Mouse (Mus musculus): ENCODE data around the gene Tnfrsf1a.

Tnfrsf1a gene

GRCm38 (mm10) chr6:125322794-125323193 is 26.4 kb upstream of the Tnfrsf1a start:
- no peak for DNase-seq (ENCODE audit: low read depth in 1 of 2, low spot score in 2 of 2)

DNA sequence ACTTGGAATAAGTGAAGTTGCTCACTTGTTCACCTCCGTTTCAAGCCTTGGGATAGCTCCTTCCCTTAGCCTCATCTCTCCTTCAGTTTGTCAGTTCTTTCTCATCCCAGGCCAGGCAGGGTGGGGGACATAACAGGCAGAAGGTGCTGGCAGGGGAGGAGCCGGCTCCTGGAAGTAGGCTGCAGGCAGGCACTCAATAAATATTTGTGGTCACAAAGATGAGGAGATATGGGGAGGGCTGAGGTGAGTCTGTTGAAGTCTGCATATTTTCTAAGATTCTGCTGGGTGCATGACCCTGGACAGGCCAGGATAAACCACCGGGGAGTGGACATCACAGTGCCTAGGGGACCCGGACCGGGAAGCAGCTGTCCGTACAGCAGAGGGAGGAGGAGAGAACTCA is 25.6 kb upstream of the Tnfrsf1a start:
- no peak for DNase-seq (ENCODE audit: low read depth in 1 of 2, low spot score in 2 of 2)

DNA sequence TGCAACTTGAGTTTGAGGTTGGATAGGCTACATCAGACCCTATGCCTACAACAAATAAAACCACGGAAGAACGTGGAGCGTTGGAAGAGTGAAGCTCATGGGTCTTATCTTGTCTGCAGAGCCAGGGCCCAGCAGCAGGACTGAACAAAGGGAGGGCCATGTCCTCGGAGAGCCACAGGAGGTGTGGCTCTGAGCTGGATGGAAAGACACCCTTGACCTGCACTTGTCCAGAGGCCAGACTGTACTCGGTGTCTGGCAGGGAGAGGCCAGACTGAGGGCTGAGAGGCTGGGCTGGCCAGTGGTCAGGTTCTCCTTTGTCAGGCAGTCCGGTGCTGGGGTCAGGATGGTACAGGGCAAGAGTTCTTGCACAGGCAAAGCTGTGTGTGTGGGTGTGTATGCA is 23.8 kb upstream of the Tnfrsf1a start:
- DNase-seq (ENCODE audit: low read depth in 1 of 2, low spot score in 2 of 2): no peak

- DNase-seq (ENCODE audit: low read depth in 1 of 2, low spot score in 2 of 2): peak in 1 of 2 experiments; percentile 52
These were observed 20.9 kb upstream of the Tnfrsf1a start for GRCm38 (mm10) chr6:125328243-125328642.

DNA sequence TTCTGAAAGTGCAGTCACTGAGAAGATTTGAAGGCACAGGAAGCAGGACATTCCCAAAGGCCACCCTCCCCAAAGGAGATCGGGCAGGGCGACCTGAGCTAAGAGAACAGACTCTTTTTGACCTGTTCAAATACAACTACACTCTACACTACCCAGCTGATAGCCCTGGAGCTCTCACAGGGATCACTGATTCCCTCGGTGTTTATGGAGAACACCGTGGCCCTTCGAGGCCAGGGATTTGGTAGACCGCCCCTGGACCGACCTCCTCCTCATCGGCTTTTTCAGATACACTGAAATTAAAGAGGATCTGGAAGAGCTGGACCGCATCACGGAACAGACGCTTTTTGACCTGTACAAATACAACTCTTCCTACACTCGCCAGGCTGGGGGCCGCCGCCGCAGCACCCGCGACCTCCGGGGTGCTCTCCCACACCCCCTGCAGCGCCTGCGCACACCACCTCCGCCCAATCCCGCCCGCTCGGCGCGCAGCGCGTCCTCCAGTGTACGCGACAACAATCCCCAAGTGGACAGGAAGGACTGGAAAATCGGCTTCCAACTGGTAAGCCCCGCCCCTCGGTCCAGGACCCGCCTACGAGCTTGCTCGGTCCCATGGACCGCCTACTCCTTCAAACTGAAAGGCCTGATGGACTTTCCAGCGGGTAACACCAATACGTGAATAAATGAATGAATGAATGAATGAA is 18.4 kb upstream of the Tnfrsf1a start:
- peak in 1 of 2 experiments; percentile 58 for DNase-seq (ENCODE audit: low read depth in 1 of 2, low spot score in 2 of 2)

DNA sequence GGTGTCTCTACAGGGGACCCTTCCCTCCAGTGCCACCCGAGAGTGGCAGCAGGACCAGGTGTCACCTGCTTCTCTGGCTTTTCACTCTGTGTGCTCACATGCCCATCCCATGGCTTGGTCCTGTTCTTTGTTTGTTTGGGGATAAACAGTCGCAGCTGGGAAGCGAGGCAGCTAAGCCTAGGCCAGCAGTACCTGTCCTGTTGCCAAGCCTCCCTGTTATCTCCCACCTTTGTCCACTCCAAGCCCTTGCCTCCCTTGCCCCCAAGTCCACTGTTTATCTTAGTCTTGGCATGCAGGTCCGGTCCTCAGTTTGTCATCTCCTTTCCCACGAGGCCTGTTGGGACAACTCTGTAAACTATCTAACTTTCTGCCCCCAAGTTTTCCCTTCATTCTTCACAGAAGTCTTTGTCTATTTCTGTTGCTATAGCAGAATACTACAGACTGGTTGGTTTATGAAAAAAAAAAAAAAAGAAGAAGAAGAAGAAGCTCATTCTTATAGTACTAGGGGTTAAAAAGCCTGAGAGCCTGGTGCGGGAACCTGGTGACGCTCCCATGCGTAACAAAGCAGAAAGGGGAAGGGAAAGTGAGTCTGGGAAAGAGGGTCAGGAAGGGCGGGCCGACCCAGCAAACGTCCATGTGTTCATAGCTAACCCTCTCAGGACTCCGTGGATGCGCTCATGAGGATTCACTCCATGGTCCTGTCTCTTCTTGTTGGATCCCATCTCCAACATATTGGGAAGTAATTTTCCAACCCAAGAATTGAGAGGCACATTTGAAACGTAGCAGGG is 15.9 kb upstream of the Tnfrsf1a start:
- peak; percentile 74 to 78 for DNase-seq (ENCODE audit: low read depth in 1 of 2, low spot score in 2 of 2)

GRCm38 (mm10) chr6:125334356-125334755 is 14.8 kb upstream of the Tnfrsf1a start:
- DNase-seq (ENCODE audit: low read depth in 1 of 2, low spot score in 2 of 2): no peak

DNA sequence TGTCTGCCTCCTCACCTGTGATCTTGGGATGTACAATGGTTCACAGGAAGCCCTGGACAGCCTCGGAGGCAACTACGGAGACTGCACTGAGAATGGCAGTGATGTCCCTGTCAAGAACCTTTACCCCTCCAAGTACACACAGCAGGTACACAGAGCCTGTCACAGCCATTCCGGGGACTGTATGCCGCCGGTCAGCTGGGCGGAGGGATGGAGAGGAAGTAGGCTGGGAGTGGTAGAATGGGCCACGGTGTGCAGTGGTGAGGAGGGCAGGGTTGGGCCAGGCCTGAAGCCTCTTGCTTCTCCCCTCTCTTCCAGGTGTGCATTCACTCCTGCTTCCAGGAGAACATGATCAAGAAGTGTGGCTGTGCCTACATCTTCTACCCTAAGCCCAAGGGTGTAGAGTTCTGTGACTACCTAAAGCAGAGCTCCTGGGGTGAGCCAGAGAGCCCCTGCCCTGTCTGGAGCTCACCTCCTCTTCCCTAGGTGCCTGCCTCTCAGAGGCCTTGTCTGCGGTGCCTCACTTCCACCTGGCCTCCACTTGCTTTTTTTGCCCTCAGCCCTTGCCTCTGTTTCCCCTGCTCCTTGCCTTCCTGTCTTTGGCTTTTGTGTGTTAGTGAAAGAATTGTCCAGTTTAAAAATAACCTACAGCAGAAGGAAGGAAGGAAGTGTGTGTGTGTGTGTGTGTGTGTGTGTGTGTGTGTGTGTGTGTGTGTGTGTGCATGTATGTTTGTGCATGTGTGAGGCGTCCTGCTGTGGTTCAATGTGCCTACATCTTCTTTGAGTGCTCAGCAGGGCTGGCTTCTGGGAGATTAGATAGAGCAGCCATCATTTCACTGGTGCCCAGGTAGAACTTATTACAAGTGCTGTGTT is 10.1 kb upstream of the Tnfrsf1a start:
- DNase-seq (ENCODE audit: low read depth in 1 of 2, low spot score in 2 of 2): no peak

- DNase-seq (ENCODE audit: low read depth in 1 of 2, low spot score in 2 of 2): no peak
These were observed 8.9 kb upstream of the Tnfrsf1a start for GRCm38 (mm10) chr6:125340244-125340643.

GRCm38 (mm10) chr6:125342198-125342597 is 7.0 kb upstream of the Tnfrsf1a start:
- DNase-seq (ENCODE audit: low read depth in 1 of 2, low spot score in 2 of 2): no peak

GRCm38 (mm10) chr6:125344084-125344483 is 5.1 kb upstream of the Tnfrsf1a start:
- no peak for DNase-seq (ENCODE audit: low read depth in 1 of 2, low spot score in 2 of 2)

DNA sequence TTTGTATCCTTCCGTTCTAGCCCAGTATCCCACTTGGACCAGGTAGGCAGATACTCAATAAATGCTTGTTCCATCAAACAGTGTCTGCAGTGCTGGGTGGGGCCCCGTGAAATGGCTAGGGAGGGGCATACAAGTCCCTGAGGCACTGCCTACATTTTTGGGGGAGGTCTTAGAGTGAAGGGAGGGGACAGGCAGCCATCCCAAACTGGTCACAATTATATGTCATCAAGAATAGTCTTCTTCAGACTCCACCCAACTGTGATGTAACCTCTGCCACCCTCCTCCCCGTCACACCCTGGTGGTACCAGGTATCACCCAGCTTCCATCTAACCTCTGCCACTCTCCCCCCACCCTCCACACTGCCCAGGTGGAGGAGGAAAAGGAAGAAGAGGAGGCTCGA is 4.3 kb upstream of the Tnfrsf1a start:
- no peak for DNase-seq (ENCODE audit: low read depth in 1 of 2, low spot score in 2 of 2)

DNA sequence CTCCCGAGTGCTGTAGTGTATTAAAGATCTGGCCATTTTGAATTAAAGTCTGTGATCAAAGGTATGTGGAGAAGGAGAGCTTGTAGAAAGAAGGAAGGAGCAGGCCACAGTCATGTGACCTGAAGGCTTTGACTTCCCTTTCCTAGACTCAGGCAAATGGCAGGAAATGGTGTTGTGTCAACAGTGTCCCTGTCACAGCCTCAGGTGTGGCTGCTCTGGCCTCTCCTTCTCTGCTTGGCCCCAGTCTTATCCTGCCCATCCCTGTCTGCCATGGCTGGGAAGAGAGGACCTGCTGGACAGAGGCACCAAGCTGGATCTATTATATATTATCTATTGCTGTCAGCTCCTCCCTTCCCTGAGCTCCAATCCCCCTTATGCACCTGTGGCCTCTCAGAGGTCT is 3.5 kb upstream of the Tnfrsf1a start:
- DNase-seq (ENCODE audit: low read depth in 1 of 2, low spot score in 2 of 2): peak in 1 of 2 experiments; percentile 57

GRCm38 (mm10) chr6:125346029-125346428 is 3.1 kb upstream of the Tnfrsf1a start:
- DNase-seq (ENCODE audit: low read depth in 1 of 2, low spot score in 2 of 2): no peak

DNA sequence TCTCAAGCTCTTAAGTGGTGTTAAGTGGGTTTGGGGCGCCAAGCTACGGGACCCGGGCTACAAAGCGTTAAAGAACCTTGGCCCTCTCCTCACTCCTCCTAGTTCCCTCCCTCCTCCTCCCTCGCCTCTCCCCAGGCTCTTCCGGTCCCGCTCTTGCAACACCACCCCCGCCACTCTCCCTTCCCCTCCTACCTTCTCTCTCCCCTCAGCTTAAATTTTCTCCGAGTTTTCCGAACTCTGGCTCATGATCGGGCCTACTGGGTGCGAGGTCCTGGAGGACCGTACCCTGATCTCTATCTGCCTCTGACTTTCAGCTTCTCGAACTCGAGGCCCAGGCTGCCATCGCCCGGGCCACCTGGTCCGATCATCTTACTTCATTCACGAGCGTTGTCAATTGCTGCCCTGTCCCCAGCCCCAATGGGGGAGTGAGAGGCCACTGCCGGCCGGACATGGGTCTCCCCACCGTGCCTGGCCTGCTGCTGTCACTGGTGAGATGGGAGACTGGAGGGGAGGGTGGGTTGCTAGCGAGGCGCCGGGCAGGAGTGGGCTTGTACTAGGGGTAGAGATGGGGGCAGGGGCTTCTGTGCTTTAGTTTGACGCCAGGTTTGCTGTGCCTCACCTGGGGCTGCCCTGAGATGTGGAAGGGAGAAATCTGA is 541 bp downstream of the Tnfrsf1a start:
- DNase-seq (ENCODE audit: low read depth in 1 of 2, low spot score in 2 of 2): peak in 1 of 2 experiments; percentile 63

DNA sequence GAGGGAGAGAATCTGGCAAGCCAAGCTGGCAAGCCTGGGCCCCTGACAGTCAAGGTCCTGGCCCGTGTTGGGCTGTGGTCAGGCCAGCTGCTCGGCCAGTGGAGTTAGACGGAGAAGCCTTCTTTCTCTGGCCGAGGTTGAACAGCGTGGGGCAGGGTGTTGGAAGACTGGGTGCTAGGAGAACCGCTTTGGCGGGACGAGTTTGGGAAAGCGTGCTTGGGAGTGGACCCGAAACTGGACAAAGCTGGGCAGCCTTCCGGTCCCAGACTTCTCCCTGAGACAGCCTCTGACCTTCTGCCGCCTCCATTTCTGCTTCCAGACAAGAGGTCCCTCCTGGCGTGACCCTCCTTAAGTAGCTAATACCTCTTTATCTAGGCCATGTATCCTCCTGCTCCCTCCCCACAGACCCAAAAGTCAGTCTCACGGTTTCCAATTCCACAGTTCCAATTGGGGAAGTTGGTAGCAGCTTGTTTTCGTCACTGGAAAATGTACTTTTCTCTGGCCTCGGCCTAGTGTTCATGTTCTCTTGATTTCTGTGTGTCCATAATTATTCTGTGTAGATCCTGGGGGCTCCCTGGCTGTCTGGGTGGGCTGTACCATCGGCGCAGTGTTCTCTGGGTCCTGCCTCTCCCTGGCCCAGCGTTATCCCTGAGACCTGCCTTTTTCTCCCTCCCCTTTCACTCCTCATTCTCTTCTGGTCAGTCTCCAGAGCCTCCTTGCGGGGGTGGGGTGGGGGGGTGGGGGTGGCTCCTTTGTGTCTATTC is 1.3 kb downstream of the Tnfrsf1a start:
- peak in 1 of 2 experiments; percentile 47 for DNase-seq (ENCODE audit: low read depth in 1 of 2, low spot score in 2 of 2)

DNA sequence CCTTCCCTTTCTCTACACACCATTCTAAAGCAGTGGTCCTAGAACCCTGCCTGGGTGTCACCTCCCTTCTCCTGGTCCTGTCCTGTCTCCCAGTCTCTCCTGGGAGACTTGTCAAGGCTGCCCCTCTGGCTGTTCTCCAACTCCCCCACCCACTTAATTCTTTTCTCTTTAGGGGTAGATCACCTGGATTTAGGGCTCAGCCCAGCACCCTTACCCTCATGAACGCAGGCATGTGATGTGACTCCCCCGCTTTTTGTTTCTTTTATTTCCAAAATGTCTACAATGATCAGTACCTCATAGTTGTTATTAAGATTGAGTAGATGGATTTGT is 1.8 kb downstream of the Tnfrsf1a start:
- DNase-seq (ENCODE audit: low read depth in 1 of 2, low spot score in 2 of 2): no peak

DNA sequence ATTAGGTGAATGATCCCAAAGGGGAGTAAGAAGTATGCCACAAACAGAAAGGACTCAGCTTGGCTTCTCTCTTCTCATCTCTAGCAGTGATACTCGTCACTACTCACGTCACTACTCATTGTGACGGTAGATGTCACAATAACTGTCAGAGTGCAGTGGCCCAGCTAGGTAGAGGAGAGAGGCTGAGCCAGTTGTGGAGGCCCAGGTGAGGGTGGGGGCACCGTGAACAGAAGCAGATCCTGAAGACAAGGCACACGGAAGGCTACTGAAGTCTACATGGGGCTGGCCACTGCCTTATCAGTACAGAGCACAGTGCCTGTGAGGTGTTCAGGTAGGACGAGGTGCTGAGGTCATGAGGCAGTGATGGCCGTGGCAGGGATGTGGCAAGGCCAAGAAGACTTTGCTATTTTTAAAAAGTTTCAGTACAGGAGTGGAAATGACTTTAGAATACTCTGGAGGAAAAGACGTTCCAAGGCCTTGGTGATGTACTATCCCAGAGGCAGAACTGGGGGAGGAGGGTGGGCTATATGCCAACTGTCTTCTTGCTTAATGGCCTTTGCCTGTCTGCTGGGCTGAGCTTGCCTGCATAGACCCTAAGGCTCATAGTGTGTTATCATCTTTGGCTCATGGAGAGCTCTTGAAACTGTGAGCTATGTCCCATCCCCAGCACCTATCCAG is 2.3 kb downstream of the Tnfrsf1a start:
- no peak for DNase-seq (ENCODE audit: low read depth in 1 of 2, low spot score in 2 of 2)

GRCm38 (mm10) chr6:125352046-125352384 is 2.9 kb downstream of the Tnfrsf1a start:
- DNase-seq (ENCODE audit: low read depth in 1 of 2, low spot score in 2 of 2): no peak

- no peak for DNase-seq (ENCODE audit: low read depth in 1 of 2, low spot score in 2 of 2)
These were observed 3.6 kb downstream of the Tnfrsf1a start for GRCm38 (mm10) chr6:125352811-125353210.

Data from monocyte, adult 2 months (primary cell).